Mouse (Mus musculus): ENCODE measurements around the gene Bcor. TPM values are rescaled to one million over a fixed set of nuclear protein-coding genes. Genes with fewer than 3 reads are reported as not detected.

Bcor gene
- total RNA-seq, 1 experiment: 32.9 TPM

- H3K27ac ChIP-seq (ENCODE audit: insufficient read depth, low read depth, low read length, poor library complexity, severe bottlenecking): no peak overlapping the region
- no peak overlapping the region for H3K9ac ChIP-seq (ENCODE audit: insufficient read depth, low read depth, low read length, poor library complexity, severe bottlenecking)
- in situ Hi-C loops (cut with MboI; ENCODE audit: low sequenced_read_pairs in 2 of 2, unreplicated experiment in 2 of 2): no loop called here
- DNase-seq (ENCODE audit: low read depth, low spot score): no peak
- H3K4me1 ChIP-seq (ENCODE audit: control insufficient read depth in 2 of 2, insufficient read depth in 2 of 2, low read length in 2 of 2, poor library complexity in 1 of 2): no peaks in the 10 kb centered on the region
- H3K9me3 ChIP-seq (ENCODE audit: control insufficient read depth, insufficient read depth, low read depth, low read length): no peaks in the 10 kb centered on the region
- no peak overlapping the region for H3K4me3 ChIP-seq (ENCODE audit: insufficient read depth in 1 of 2, low read depth in 1 of 2, low read length in 2 of 2, poor library complexity in 1 of 2, severe bottlenecking in 1 of 2)
- TF ChIP-seq ZC3H11A (IDR thresholded peaks at IDR 0.05; ENCODE audit: borderline replicate concordance, low read depth, low read length) (no peak), HCFC1 (IDR thresholded peaks at IDR 0.05; ENCODE audit: borderline replicate concordance, insufficient read depth, low read length) (no peak), MAFK (IDR thresholded peaks at IDR 0.05; ENCODE audit: insufficient read depth, low read depth, low read length) (no peak), ZNF384 (IDR thresholded peaks at IDR 0.05; ENCODE audit: low read depth, low read length) (no peak), CHD2 (IDR thresholded peaks at IDR 0.05; ENCODE audit: low read depth, low read length) (no peak)
- no peaks in the 10 kb centered on the region for H3K36me3 ChIP-seq (ENCODE audit: control insufficient read depth, insufficient read depth, low read length, poor library complexity, severe bottlenecking)
Measured at GRCm38 (mm10) chrX:12164591-12165529, 4.7 kb upstream of the Bcor start.

- Histone ChIP-seq H3K27ac (ENCODE audit: insufficient read depth, low read depth, low read length, poor library complexity, severe bottlenecking) (no peak overlapping the region), H3K36me3 (ENCODE audit: control insufficient read depth, insufficient read depth, low read length, poor library complexity, severe bottlenecking) (no peaks in the 10 kb centered on the region), H3K4me1 (ENCODE audit: control insufficient read depth in 2 of 2, insufficient read depth in 2 of 2, low read length in 2 of 2, poor library complexity in 1 of 2) (peaks cover under 1 to 7% of the 10 kb centered on the region in 2 experiments; a peak in 1 of 4 replicates), H3K9ac (ENCODE audit: insufficient read depth, low read depth, low read length, poor library complexity, severe bottlenecking) (peak overlapping the region; percentile 75), H3K9me3 (ENCODE audit: control insufficient read depth, insufficient read depth, low read depth, low read length) (no peaks in the 10 kb centered on the region), H3K4me3 (ENCODE audit: insufficient read depth in 1 of 2, low read depth in 1 of 2, low read length in 2 of 2, poor library complexity in 1 of 2, severe bottlenecking in 1 of 2) (peak overlapping the region; percentile 47 to 62)
- no peak for TF ChIP-seq HCFC1 (IDR thresholded peaks at IDR 0.05; ENCODE audit: borderline replicate concordance, insufficient read depth, low read length)
- no peak for TF ChIP-seq ZNF384 (IDR thresholded peaks at IDR 0.05; ENCODE audit: low read depth, low read length)
- TF ChIP-seq ZC3H11A (IDR thresholded peaks at IDR 0.05; ENCODE audit: borderline replicate concordance, low read depth, low read length): no peak
- no peak for TF ChIP-seq MAFK (IDR thresholded peaks at IDR 0.05; ENCODE audit: insufficient read depth, low read depth, low read length)
- no peak for TF ChIP-seq CHD2 (IDR thresholded peaks at IDR 0.05; ENCODE audit: low read depth, low read length)
- DNase-seq (ENCODE audit: low read depth, low spot score): no peak
- in situ Hi-C loops (cut with MboI; ENCODE audit: low sequenced_read_pairs in 2 of 2, unreplicated experiment in 2 of 2): no loop called here
Measured at GRCm38 (mm10) chrX:12159534-12159881, 647 bp downstream of the Bcor start.

- H3K4me1 ChIP-seq (ENCODE audit: control insufficient read depth in 2 of 2, insufficient read depth in 2 of 2, low read length in 2 of 2, poor library complexity in 1 of 2): peaks cover 2 to 10% of the 10 kb centered on the region in 2 experiments; a peak in 1 of 4 replicates
- in situ Hi-C loops (cut with MboI; ENCODE audit: low sequenced_read_pairs in 2 of 2, unreplicated experiment in 2 of 2): no loop called here
- no peak overlapping the region for H3K27ac ChIP-seq (ENCODE audit: insufficient read depth, low read depth, low read length, poor library complexity, severe bottlenecking)
- H3K4me3 ChIP-seq (ENCODE audit: insufficient read depth in 1 of 2, low read depth in 1 of 2, low read length in 2 of 2, poor library complexity in 1 of 2, severe bottlenecking in 1 of 2): peak overlapping the region in 1 of 2 experiments; percentile 62; a peak in 1 of 4 replicates
- no peaks in the 10 kb centered on the region for H3K36me3 ChIP-seq (ENCODE audit: control insufficient read depth, insufficient read depth, low read length, poor library complexity, severe bottlenecking)
- H3K9me3 ChIP-seq (ENCODE audit: control insufficient read depth, insufficient read depth, low read depth, low read length): no peaks in the 10 kb centered on the region
- no peak for TF ChIP-seq ZNF384 (IDR thresholded peaks at IDR 0.05; ENCODE audit: low read depth, low read length)
- TF ChIP-seq CHD2 (IDR thresholded peaks at IDR 0.05; ENCODE audit: low read depth, low read length): no peak
- no peak for TF ChIP-seq MAFK (IDR thresholded peaks at IDR 0.05; ENCODE audit: insufficient read depth, low read depth, low read length)
- TF ChIP-seq ZC3H11A (IDR thresholded peaks at IDR 0.05; ENCODE audit: borderline replicate concordance, low read depth, low read length): no peak
- no peak for TF ChIP-seq HCFC1 (IDR thresholded peaks at IDR 0.05; ENCODE audit: borderline replicate concordance, insufficient read depth, low read length)
- DNase-seq (ENCODE audit: low read depth, low spot score): no peak
- no peak overlapping the region for H3K9ac ChIP-seq (ENCODE audit: insufficient read depth, low read depth, low read length, poor library complexity, severe bottlenecking)
Measured at GRCm38 (mm10) chrX:12158821-12159533, 1.2 kb downstream of the Bcor start.

- H3K9ac ChIP-seq (ENCODE audit: insufficient read depth, low read depth, low read length, poor library complexity, severe bottlenecking): peak overlapping the region; percentile 47; the same call in 1 of the 2 replicates
- no peaks in the 10 kb centered on the region for H3K36me3 ChIP-seq (ENCODE audit: control insufficient read depth, insufficient read depth, low read length, poor library complexity, severe bottlenecking)
- peak overlapping the region; percentile 44 to 59; a peak in 3 of 4 replicates for H3K4me3 ChIP-seq (ENCODE audit: insufficient read depth in 1 of 2, low read depth in 1 of 2, low read length in 2 of 2, poor library complexity in 1 of 2, severe bottlenecking in 1 of 2)
- no peak for TF ChIP-seq HCFC1 (IDR thresholded peaks at IDR 0.05; ENCODE audit: borderline replicate concordance, insufficient read depth, low read length)
- no peak for TF ChIP-seq MAFK (IDR thresholded peaks at IDR 0.05; ENCODE audit: insufficient read depth, low read depth, low read length)
- TF ChIP-seq ZNF384 (IDR thresholded peaks at IDR 0.05; ENCODE audit: low read depth, low read length): no peak
- no peak for TF ChIP-seq ZC3H11A (IDR thresholded peaks at IDR 0.05; ENCODE audit: borderline replicate concordance, low read depth, low read length)
- no peak for TF ChIP-seq CHD2 (IDR thresholded peaks at IDR 0.05; ENCODE audit: low read depth, low read length)
- H3K9me3 ChIP-seq (ENCODE audit: control insufficient read depth, insufficient read depth, low read depth, low read length): no peaks in the 10 kb centered on the region
- in situ Hi-C loops (cut with MboI; ENCODE audit: low sequenced_read_pairs in 2 of 2, unreplicated experiment in 2 of 2): no loop called here
- no peak for DNase-seq (ENCODE audit: low read depth, low spot score)
- H3K4me1 ChIP-seq (ENCODE audit: control insufficient read depth in 2 of 2, insufficient read depth in 2 of 2, low read length in 2 of 2, poor library complexity in 1 of 2): peaks cover 2 to 12% of the 10 kb centered on the region in 2 experiments; a peak in 1 of 4 replicates
- no peak overlapping the region for H3K27ac ChIP-seq (ENCODE audit: insufficient read depth, low read depth, low read length, poor library complexity, severe bottlenecking)
Measured at GRCm38 (mm10) chrX:12158244-12158820, 1.8 kb downstream of the Bcor start.
